In the genomic region with DNA sequence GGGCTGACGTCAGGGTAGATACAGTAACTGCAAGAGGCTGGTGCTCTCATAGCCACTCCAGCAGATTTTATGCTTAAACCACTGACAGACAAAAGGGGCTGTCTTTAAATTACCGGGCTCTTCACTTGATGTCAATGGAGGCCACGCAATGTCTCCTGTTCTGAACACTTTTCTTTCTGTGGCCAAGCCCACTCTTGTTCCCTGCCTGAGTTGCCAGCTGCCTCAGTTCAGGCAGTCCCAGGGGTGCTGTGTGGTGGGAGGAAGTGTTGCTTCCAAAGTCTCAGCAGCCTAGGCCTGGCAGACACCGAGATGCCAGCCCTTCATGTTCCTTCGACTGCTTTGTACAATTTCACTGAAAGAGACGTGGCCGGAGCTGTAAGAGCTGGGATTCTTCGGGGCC, we compare ENCODE assay signal across 9 mouse cellular contexts. TPM values are rescaled to one million over a fixed set of nuclear protein-coding genes. Genes with fewer than 3 reads are reported as not detected.
DNase-seq lines count a peak whose midpoint lies in the region; ATAC-seq and TF ChIP-seq lines count a peak whose summit lies in the region.
"Had no signal": no experiment of that assay in that cellular context is flagged by ENCODE, and none has a peak within 500 bp of the region (broad histone marks: within the 10 kb centered on the region; RNA-seq: fewer than 3 reads in every experiment).

No protein-coding gene starts in this region.

- no peak overlapping the region for H3K4me3 ChIP-seq in hindbrain, postnatal 0 days (ENCODE audit: low read length)
- H3K4me3 ChIP-seq in hindbrain, embryonic 10.5 days: no peak overlapping the region
- H3K4me3 ChIP-seq in midbrain, embryonic 14.5 days (replicated peaks; ENCODE audit: low read depth, low read length): no peak overlapping the region
- H3K4me3 ChIP-seq in midbrain, embryonic 13.5 days (replicated peaks): no peak overlapping the region
- H3K4me3 ChIP-seq in small intestine, adult 2 months (ENCODE audit: low read depth, low read length): no peak overlapping the region

- TF ChIP-seq CTCF in hindbrain, postnatal 0 days (IDR thresholded peaks at IDR 0.05; ENCODE audit: low read depth): no peak
- TF ChIP-seq CTCF in small intestine, adult 2 months (IDR thresholded peaks at IDR 0.05; ENCODE audit: extremely low read depth, insufficient read length, insufficient replicate concordance, low read depth, low read length): no peak

- H3K27ac ChIP-seq in hindbrain, postnatal 0 days: peak overlapping the region; percentile 64; the same call in 1 of the 2 replicates
- H3K27ac ChIP-seq in hindbrain, embryonic 10.5 days: no peak overlapping the region; the same call in 1 of the 2 replicates
- no peak overlapping the region for H3K27ac ChIP-seq in midbrain, embryonic 14.5 days (replicated peaks; ENCODE audit: low read depth, low read length)
- H3K27ac ChIP-seq in midbrain, embryonic 13.5 days: no peak overlapping the region
- H3K27ac ChIP-seq in small intestine, adult 2 months (ENCODE audit: insufficient read depth, low read depth, low read length): peak overlapping the region; percentile 72

- H3K4me1 ChIP-seq in hindbrain, postnatal 0 days (ENCODE audit: insufficient read depth, low read length): no peaks in the 10 kb centered on the region; the same call in 1 of the 2 replicates
- H3K4me1 ChIP-seq in hindbrain, embryonic 10.5 days (replicated peaks): peaks cover 12% of the 10 kb centered on the region
- H3K4me1 ChIP-seq in midbrain, embryonic 14.5 days (ENCODE audit: control insufficient read depth, insufficient read depth, low read length): no peaks in the 10 kb centered on the region
- H3K4me1 ChIP-seq in midbrain, embryonic 13.5 days (replicated peaks): peaks cover 18% of the 10 kb centered on the region
- peaks cover 9% of the 10 kb centered on the region; the same call in 1 of the 2 replicates for H3K4me1 ChIP-seq in small intestine, adult 2 months (ENCODE audit: control insufficient read depth, insufficient read depth, insufficient read length, low read length)

- ATAC-seq in hindbrain, postnatal 0 days: no peak
- ATAC-seq in midbrain, embryonic 14.5 days (ENCODE audit: low FRiP score, low TSS enrichment): no peak
- ATAC-seq in midbrain, embryonic 13.5 days: no peak
- ATAC-seq: midbrain, embryonic 16.5 days had no signal

- H3K9ac ChIP-seq in hindbrain, postnatal 0 days (replicated peaks; ENCODE audit: low read length): no peak overlapping the region
- H3K9ac ChIP-seq in midbrain, embryonic 14.5 days (replicated peaks; ENCODE audit: low read length): no peak overlapping the region
- H3K9ac ChIP-seq in midbrain, embryonic 13.5 days (replicated peaks): no peak overlapping the region

- H3K9me3 ChIP-seq in hindbrain, postnatal 0 days (ENCODE audit: low read length): no peaks in the 10 kb centered on the region
- H3K9me3 ChIP-seq in hindbrain, embryonic 10.5 days: no peaks in the 10 kb centered on the region
- no peaks in the 10 kb centered on the region for H3K9me3 ChIP-seq in midbrain, embryonic 14.5 days (ENCODE audit: control insufficient read depth, low read length)
- H3K9me3 ChIP-seq in midbrain, embryonic 13.5 days: no peaks in the 10 kb centered on the region

- peak; percentile 18 for DNase-seq in cerebellum, adult 9-11 months
- DNase-seq in cerebellum, adult 9-10 months: no peak
- DNase-seq in hindbrain, postnatal 0 days (ENCODE audit: low spot score): peak; percentile 18
- no peak for DNase-seq in hindbrain, embryonic 10.5 days (ENCODE audit: low spot score)
- DNase-seq in midbrain, embryonic 14.5 days: peak; percentile 13
- no peak for DNase-seq in yolk sac, embryonic 10.5 days (ENCODE audit: low spot score)

- H3K4me2 ChIP-seq in hindbrain, postnatal 0 days (ENCODE audit: low read depth, low read length): no peak overlapping the region
- H3K4me2 ChIP-seq in midbrain, embryonic 14.5 days (ENCODE audit: low read length): no peak overlapping the region
- H3K4me2 ChIP-seq in midbrain, embryonic 13.5 days (replicated peaks): no peak overlapping the region

- H3K27me3 ChIP-seq in hindbrain, postnatal 0 days (ENCODE audit: insufficient read depth, low read length): no peaks in the 10 kb centered on the region
- H3K27me3 ChIP-seq in hindbrain, embryonic 10.5 days (ENCODE audit: insufficient read depth, poor library complexity, severe bottlenecking): no peaks in the 10 kb centered on the region
- H3K27me3 ChIP-seq in midbrain, embryonic 14.5 days (ENCODE audit: control insufficient read depth, insufficient read depth, low read length): no peaks in the 10 kb centered on the region
- H3K27me3 ChIP-seq in midbrain, embryonic 13.5 days: no peaks in the 10 kb centered on the region
- no peaks in the 10 kb centered on the region for H3K27me3 ChIP-seq in small intestine, adult 2 months (ENCODE audit: control insufficient read depth, insufficient read depth, low read length)

- no peak for TF ChIP-seq POLR2A in small intestine, adult 2 months (IDR thresholded peaks at IDR 0.05; ENCODE audit: low read depth, low read length)

- WGBS in hindbrain, postnatal 0 days: 71% methylated on average over 8 of the region's 8 CpGs
- 83% methylated on average over 8 of the region's 8 CpGs for WGBS in hindbrain, embryonic 10.5 days
- 85% methylated on average over 8 of the region's 8 CpGs for whole genome bisulfite sequencing in midbrain, embryonic 14.5 days
- WGBS in midbrain, embryonic 13.5 days: 86% methylated on average over 8 of the region's 8 CpGs
- whole genome bisulfite sequencing in small intestine, adult 2 months: 77% methylated on average over 8 of the region's 8 CpGs

- H3K36me3 ChIP-seq in hindbrain, postnatal 0 days (ENCODE audit: insufficient read depth, low read length): peaks cover 15% of the 10 kb centered on the region
- H3K36me3 ChIP-seq in hindbrain, embryonic 10.5 days: peaks cover 76% of the 10 kb centered on the region
- peaks cover 29% of the 10 kb centered on the region for H3K36me3 ChIP-seq in midbrain, embryonic 14.5 days (ENCODE audit: control insufficient read depth, insufficient read depth, low read length)
- H3K36me3 ChIP-seq in midbrain, embryonic 13.5 days: peaks cover 45% of the 10 kb centered on the region
- H3K36me3 ChIP-seq in small intestine, adult 2 months (ENCODE audit: control insufficient read depth, insufficient read depth, low read length): peaks cover 13% of the 10 kb centered on the region

RNA-seq across cellular contexts. Expression of a gene that starts 39.0 kb away (rescaled TPM):
- total RNA-seq in hindbrain, postnatal 0 days (2014; rRNA removed): 18.8 and 23.5 TPM in 2 replicates
- polyA plus RNA-seq in hindbrain, postnatal 0 days (2015; fragmentation: Nextera tagmentation; extraction: Ambion mirVana): 31.4 and 32.8 TPM in 2 replicates
- 120 and 147 TPM in 2 replicates for polyA plus RNA-seq in hindbrain, embryonic 10.5 days (2016; fragmentation: Nextera tagmentation; extraction: Ambion mirVana)
- 31.3 and 47.8 TPM in 2 replicates for polyA plus RNA-seq in midbrain, embryonic 14.5 days (2014; fragmentation: Nextera tagmentation; extraction: Ambion mirVana)
- polyA plus RNA-seq in midbrain, embryonic 13.5 days (2015; fragmentation: Nextera tagmentation; extraction: Ambion mirVana): 56.1 and 58.0 TPM in 2 replicates
- polyA plus RNA-seq in small intestine, adult 2 months (2012; rRNA removed): 1.6 and 1.9 TPM in 2 replicates

Comparison
In these comparisons a context has a peak if more than half of its experiments do, and no peak if none do; other contexts are left out.
1. DNase-seq: peak in cerebellum, adult 9-11 months (single experiment), hindbrain, postnatal 0 days (single experiment) and midbrain, embryonic 14.5 days (single experiment); none in cerebellum, adult 9-10 months (single experiment), hindbrain, embryonic 10.5 days (single experiment) and yolk sac, embryonic 10.5 days (single experiment).
2. H3K27ac ChIP-seq: peak in hindbrain, postnatal 0 days (single experiment) and small intestine, adult 2 months (single experiment); none in hindbrain, embryonic 10.5 days (single experiment), midbrain, embryonic 14.5 days (single experiment) and midbrain, embryonic 13.5 days (single experiment).
3. RNA of a gene that starts 39.0 kb away (polyA plus RNA-seq): 120 to 147 TPM in hindbrain, embryonic 10.5 days, 56.1 to 58.0 TPM in midbrain, embryonic 13.5 days, 31.3 to 47.8 TPM in midbrain, embryonic 14.5 days and 31.4 to 32.8 TPM in hindbrain, postnatal 0 days; 1.6 to 1.9 TPM in small intestine, adult 2 months; every median in the first group is over 10 times any median in the second.